Mouse (Mus musculus): ENCODE measurements around the gene Ltn1. TPM values are rescaled to one million over a fixed set of nuclear protein-coding genes. Genes with fewer than 3 reads are reported as not detected.

Gene Ltn1
- 16.0 and 17.8 TPM in 2 replicates for polyA plus RNA-seq (2015; fragmentation: Nextera tagmentation; extraction: Ambion mirVana)

GRCm38 (mm10) chr16:87432033-87432814, at the start of gene Ltn1:
Gene Ltn1 (minus strand): TSS chr16:87432612.

GRCm38 (mm10) chr16:87454419-87455179, 22.2 kb upstream of the Ltn1 start, which contains the start of gene Usp16:
Gene Usp16 (plus strand): TSS chr16:87454703.

GRCm38 (mm10) chr16:87440184-87440686, 7.8 kb upstream of the Ltn1 start, which contains the start of gene Rwdd2b:
Gene Rwdd2b (minus strand): TSS chr16:87440573.

DNA sequence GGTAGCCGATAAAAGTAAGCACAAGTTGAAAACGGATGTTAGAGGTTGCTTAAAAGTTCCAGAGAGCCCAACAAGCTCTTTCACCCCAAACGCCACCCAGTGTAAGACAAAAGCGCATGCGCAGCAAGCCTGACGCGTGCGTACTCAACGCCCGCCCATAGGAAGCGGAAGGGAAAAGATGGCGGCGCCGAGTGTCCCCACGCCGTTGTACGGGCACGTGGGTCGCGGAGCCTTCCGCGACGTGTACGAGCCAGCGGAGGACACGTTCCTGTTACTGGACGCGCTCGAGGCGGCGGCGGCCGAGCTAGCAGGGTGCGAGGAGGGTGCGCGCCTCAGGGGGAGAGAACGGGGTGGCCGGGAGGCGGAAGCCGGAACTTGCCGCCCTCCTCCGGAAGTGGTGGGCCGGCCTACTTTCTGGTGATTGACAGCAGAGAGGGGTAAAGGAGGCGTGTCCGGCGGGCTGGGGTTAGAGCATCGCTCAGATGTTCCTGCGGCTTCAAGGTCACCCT, 78.3 kb downstream of the Ltn1 start, which contains the start of gene N6amt1:
Gene N6amt1, plus strand, starts transcription at position 111 of the 509 bp plus-strand sequence.

Other genes starting within 250 kb of the Ltn1 start
- gene N6amt1, start 78.4 kb downstream of the Ltn1 start, polyA plus RNA-seq (2015; fragmentation: Nextera tagmentation; extraction: Ambion mirVana) = 29.3 and 31.4 TPM in 2 replicates
- 14.9 and 15.2 TPM in 2 replicates for gene Rwdd2b, start 8.0 kb upstream of the Ltn1 start, polyA plus RNA-seq (2015; fragmentation: Nextera tagmentation; extraction: Ambion mirVana)
- gene Usp16, start 22.1 kb upstream of the Ltn1 start, polyA plus RNA-seq (2015; fragmentation: Nextera tagmentation; extraction: Ambion mirVana) = 50.7 and 55.2 TPM in 2 replicates
- 298 and 300 TPM in 2 replicates for gene Cct8, start 63.3 kb upstream of the Ltn1 start, polyA plus RNA-seq (2015; fragmentation: Nextera tagmentation; extraction: Ambion mirVana)
- 0.14 and 0.21 TPM in 2 replicates for gene Map3k7cl, start 120.7 kb upstream of the Ltn1 start, polyA plus RNA-seq (2015; fragmentation: Nextera tagmentation; extraction: Ambion mirVana)

Measured in neural tube, postnatal 0 days (tissue).